Mouse (Mus musculus): Measurements from ENCODE around the gene Tmem150c. TPM values are rescaled to one million over a fixed set of nuclear protein-coding genes. Genes with fewer than 3 reads are reported as not detected.
A peak's percentile ranks its signal among the peaks of the same experiment; 100 is the strongest.

Gene Tmem150c
- polyA plus RNA-seq, 2 experiments, result 0.24 to 0.37 TPM

GRCm38 (mm10) chr5:100049904-100050303, 109.7 kb downstream of the Tmem150c start:
- no peak for ATAC-seq (ENCODE audit: insufficient read depth)
- TF ChIP-seq EP300 (IDR thresholded peaks at IDR 0.05; ENCODE audit: low read depth), result no peak
- TF ChIP-seq CTCF (IDR thresholded peaks at IDR 0.05; ENCODE audit: low read depth), result 0 out of 2 replicates have a peak, but pooled peaks have one; percentile 16
- H3K9me3 ChIP-seq (ENCODE audit: control insufficient read depth, low read length), result no peaks in the 10 kb centered on the region
- peaks cover 3 to 18% of the 10 kb centered on the region in 2 experiments for H3K4me1 ChIP-seq (replicated peaks; ENCODE audit: control insufficient read depth in 2 of 2, insufficient read depth in 2 of 2, low read length in 1 of 2)
- WGBS (ENCODE audit: insufficient replicate concordance), result 65% methylated on average over 3 of the region's 3 CpGs
- DNase-seq (ENCODE audit: low read depth in 3 of 3, low spot score in 3 of 3), result no peak
- H3K27me3 ChIP-seq (ENCODE audit: control insufficient read depth, insufficient read depth, low read length), result no peaks in the 10 kb centered on the region
- H3K9ac ChIP-seq (replicated peaks), result no peak overlapping the region
- H3K4me3 ChIP-seq (ENCODE audit: insufficient read depth in 1 of 2, low read depth in 2 of 2, low read length in 2 of 2), result no peak overlapping the region
- no peak overlapping the region for H3K4me2 ChIP-seq (ENCODE audit: low read depth)
- H3K36me3 ChIP-seq (replicated peaks; ENCODE audit: control insufficient read depth, insufficient read depth, low read depth), result no peaks in the 10 kb centered on the region
- H3K27ac ChIP-seq, result no peak overlapping the region

DNA sequence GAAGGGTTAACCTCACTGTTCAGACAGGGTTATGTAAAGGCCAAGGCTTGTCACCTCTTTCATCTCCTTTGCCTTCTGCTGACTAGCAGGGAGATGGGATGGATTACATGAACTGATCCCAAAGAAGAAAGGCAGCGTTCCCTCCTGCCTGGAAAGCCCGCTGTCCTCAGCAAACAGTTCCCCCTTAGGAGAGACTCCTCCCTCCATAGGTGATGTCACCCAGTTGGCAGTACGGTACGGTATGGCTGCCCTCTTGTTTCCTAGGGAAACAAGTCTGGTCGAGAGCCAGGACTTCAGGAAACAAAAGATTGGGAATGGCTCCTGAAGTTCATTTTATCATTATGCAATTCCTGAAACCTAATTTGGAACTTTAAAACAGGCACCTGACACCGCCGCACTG, 111.7 kb downstream of the Tmem150c start:
- no peak overlapping the region for H3K27ac ChIP-seq
- 72% methylated on average over 7 of the region's 7 CpGs for WGBS (ENCODE audit: insufficient replicate concordance)

GRCm38 (mm10) chr5:100047143-100047640, 112.4 kb downstream of the Tmem150c start:
- 70% methylated on average over 8 of the region's 8 CpGs for WGBS (ENCODE audit: insufficient replicate concordance)
- H3K4me2 ChIP-seq (ENCODE audit: low read depth), result no peak overlapping the region
- no peaks in the 10 kb centered on the region for H3K27me3 ChIP-seq (ENCODE audit: control insufficient read depth, insufficient read depth, low read length)
- ATAC-seq (ENCODE audit: insufficient read depth), result no peak
- no peak overlapping the region for H3K27ac ChIP-seq
- TF ChIP-seq EP300 (IDR thresholded peaks at IDR 0.05; ENCODE audit: low read depth) (no peak), CTCF (IDR thresholded peaks at IDR 0.05; ENCODE audit: low read depth) (no peak)
- H3K4me3 ChIP-seq (ENCODE audit: insufficient read depth in 1 of 2, low read depth in 2 of 2, low read length in 2 of 2), result no peak overlapping the region
- H3K9ac ChIP-seq (replicated peaks), result no peak overlapping the region
- DNase-seq (ENCODE audit: low read depth in 3 of 3, low spot score in 3 of 3), result no peak
- H3K4me1 ChIP-seq (replicated peaks; ENCODE audit: control insufficient read depth in 2 of 2, insufficient read depth in 2 of 2, low read length in 1 of 2), result peaks cover 0 to 16% of the 10 kb centered on the region in 2 experiments; a peak in 2 of 4 replicates
- H3K36me3 ChIP-seq (replicated peaks; ENCODE audit: control insufficient read depth, insufficient read depth, low read depth), result no peaks in the 10 kb centered on the region
- no peaks in the 10 kb centered on the region for H3K9me3 ChIP-seq (ENCODE audit: control insufficient read depth, low read length)

More for the DNA sequence above, 111.7 kb downstream of the Tmem150c start:
- Histone ChIP-seq H3K36me3 (replicated peaks; ENCODE audit: control insufficient read depth, insufficient read depth, low read depth) (no peaks in the 10 kb centered on the region), H3K4me3 (ENCODE audit: insufficient read depth in 1 of 2, low read depth in 2 of 2, low read length in 2 of 2) (no peak overlapping the region), H3K4me1 (replicated peaks; ENCODE audit: control insufficient read depth in 2 of 2, insufficient read depth in 2 of 2, low read length in 1 of 2) (peaks cover 0 to 16% of the 10 kb centered on the region in 2 experiments; a peak in 2 of 4 replicates), H3K4me2 (ENCODE audit: low read depth) (no peak overlapping the region), H3K27me3 (ENCODE audit: control insufficient read depth, insufficient read depth, low read length) (no peaks in the 10 kb centered on the region), H3K9me3 (ENCODE audit: control insufficient read depth, low read length) (no peaks in the 10 kb centered on the region), H3K9ac (replicated peaks) (no peak overlapping the region)
- ATAC-seq (ENCODE audit: insufficient read depth) (no peak), DNase-seq (ENCODE audit: low read depth in 3 of 3, low spot score in 3 of 3) (no peak)
- TF ChIP-seq EP300 (IDR thresholded peaks at IDR 0.05; ENCODE audit: low read depth), result no peak
- TF ChIP-seq CTCF (IDR thresholded peaks at IDR 0.05; ENCODE audit: low read depth), result no peak

DNA sequence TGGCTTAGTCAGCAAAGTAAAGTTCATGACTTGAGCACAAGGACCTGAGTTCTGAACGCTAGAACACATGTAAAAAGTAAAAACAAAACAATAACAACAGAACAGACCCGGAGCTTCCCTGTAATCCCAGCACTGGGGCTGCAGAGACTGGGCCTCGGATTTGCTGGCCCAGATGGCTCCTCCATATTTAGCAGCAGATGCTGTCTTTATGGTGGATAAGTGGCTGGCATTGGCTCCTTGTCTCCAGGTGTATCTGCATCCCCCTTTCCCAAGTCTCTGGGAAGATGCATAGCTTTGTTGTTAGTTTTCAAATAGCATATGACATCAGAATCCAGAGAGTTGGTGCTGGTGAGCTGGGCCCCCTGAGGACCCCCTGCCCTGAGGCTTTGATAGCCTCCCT, 113.5 kb downstream of the Tmem150c start:
- 52% methylated on average over 3 of the region's 3 CpGs for WGBS (ENCODE audit: insufficient replicate concordance)
- Histone ChIP-seq H3K27ac (no peak overlapping the region), H3K9me3 (ENCODE audit: control insufficient read depth, low read length) (no peaks in the 10 kb centered on the region), H3K36me3 (replicated peaks; ENCODE audit: control insufficient read depth, insufficient read depth, low read depth) (no peaks in the 10 kb centered on the region), H3K4me2 (ENCODE audit: low read depth) (no peak overlapping the region), H3K9ac (replicated peaks) (no peak overlapping the region), H3K27me3 (ENCODE audit: control insufficient read depth, insufficient read depth, low read length) (no peaks in the 10 kb centered on the region), H3K4me1 (replicated peaks; ENCODE audit: control insufficient read depth in 2 of 2, insufficient read depth in 2 of 2, low read length in 1 of 2) (peaks cover 0 to 21% of the 10 kb centered on the region in 2 experiments; a peak in 3 of 4 replicates), H3K4me3 (ENCODE audit: insufficient read depth in 1 of 2, low read depth in 2 of 2, low read length in 2 of 2) (no peak overlapping the region)
- no peak for ATAC-seq (ENCODE audit: insufficient read depth)
- no peak for DNase-seq (ENCODE audit: low read depth in 3 of 3, low spot score in 3 of 3)
- TF ChIP-seq EP300 (IDR thresholded peaks at IDR 0.05; ENCODE audit: low read depth) (no peak), CTCF (IDR thresholded peaks at IDR 0.05; ENCODE audit: low read depth) (no peak)

- H3K4me1 ChIP-seq (replicated peaks; ENCODE audit: control insufficient read depth in 2 of 2, insufficient read depth in 2 of 2, low read length in 1 of 2), result peaks cover 3 to 20% of the 10 kb centered on the region in 2 experiments
- TF ChIP-seq EP300 (IDR thresholded peaks at IDR 0.05; ENCODE audit: low read depth), result no peak
- no peak for TF ChIP-seq CTCF (IDR thresholded peaks at IDR 0.05; ENCODE audit: low read depth)
- DNase-seq (ENCODE audit: low read depth in 3 of 3, low spot score in 3 of 3), result no peak
- no peak overlapping the region for H3K27ac ChIP-seq
- no peaks in the 10 kb centered on the region for H3K27me3 ChIP-seq (ENCODE audit: control insufficient read depth, insufficient read depth, low read length)
- H3K4me3 ChIP-seq (ENCODE audit: insufficient read depth in 1 of 2, low read depth in 2 of 2, low read length in 2 of 2), result no peak overlapping the region
- H3K9ac ChIP-seq (replicated peaks), result no peak overlapping the region
- no peaks in the 10 kb centered on the region for H3K9me3 ChIP-seq (ENCODE audit: control insufficient read depth, low read length)
- no peaks in the 10 kb centered on the region for H3K36me3 ChIP-seq (replicated peaks; ENCODE audit: control insufficient read depth, insufficient read depth, low read depth)
- ATAC-seq (ENCODE audit: insufficient read depth), result no peak
- H3K4me2 ChIP-seq (ENCODE audit: low read depth), result no peak overlapping the region
- WGBS (ENCODE audit: insufficient replicate concordance), result 72% methylated on average over 5 of the region's 5 CpGs
Measured at GRCm38 (mm10) chr5:100044621-100045020, 115.0 kb downstream of the Tmem150c start.

Measured in liver, embryonic 14.5 days (tissue).